Mouse (Mus musculus) hindbrain, postnatal 0 days (tissue): ENCODE data around the gene Ap5z1. TPM values are rescaled to one million over a fixed set of nuclear protein-coding genes. Genes with fewer than 3 reads are reported as not detected.

Experiments used
- ATAC-seq: fragments of 200-750 bp; cut with Nextera tagmentation; 2 replicates; pipeline ENCODE4 v1.8.0; 2017; ENCODE audit warnings: mild to moderate bottlenecking, moderate TSS enrichment, moderate library complexity
- DNase-seq: peaks from one replicate; pipeline ENCODE4 v3.0.0-alpha.2; 2015; ENCODE audit warnings: low spot score
- H3K27ac ChIP-seq: fragments of 300-500 bp; sonication (generic); 2 replicates; pipeline ENCODE4 v1.5.1; 2014; ENCODE audit warnings: mild to moderate bottlenecking
- H3K27me3 ChIP-seq: fragments of 300-500 bp; sonication (generic); 2 replicates; pipeline ENCODE4 v1.6.1; 2014; ENCODE audit warnings: low read length, mixed read lengths; ENCODE audit not compliant: insufficient read depth
- H3K36me3 ChIP-seq: fragments of 300-500 bp; sonication (generic); 2 replicates; pipeline ENCODE4 v1.6.1; 2014; ENCODE audit warnings: low read length, mixed read lengths; ENCODE audit not compliant: insufficient read depth
- H3K4me1 ChIP-seq: fragments of 300-500 bp; sonication (generic); 2 replicates; pipeline ENCODE4 v1.6.1; 2014; ENCODE audit warnings: antibody characterized with exemption, low read length, mixed read lengths; ENCODE audit not compliant: insufficient read depth
- H3K4me2 ChIP-seq: fragments of 300-500 bp; sonication (generic); 2 replicates; pipeline ENCODE4 v1.6.1; 2014; ENCODE audit warnings: low read depth, mild to moderate bottlenecking, low read length, moderate library complexity, mixed read lengths
- H3K4me3 ChIP-seq: fragments of 300-500 bp; sonication (generic); 2 replicates; pipeline ENCODE4 v1.5.1; 2014; ENCODE audit warnings: low read length
- H3K9ac ChIP-seq: fragments of 300-500 bp; sonication (generic); replicated peaks from 2 replicates; pipeline ENCODE4 v1.6.1; 2014; ENCODE audit warnings: mild to moderate bottlenecking, low read length, moderate library complexity, mixed read lengths
- H3K9me3 ChIP-seq: fragments of 300-500 bp; sonication (generic); 2 replicates; pipeline ENCODE4 v1.6.1; 2016; ENCODE audit warnings: low read length, mixed read lengths
- CTCF ChIP-seq: IDR thresholded peaks from 2 replicates; pipeline ENCODE4 v1.5.1; 2016; ENCODE audit warnings: antibody characterized with exemption, control low read depth, low read depth
- WGBS: fragments of 180-500 bp; shearing (Covaris S2); extraction: QIAGEN DNeasy Blood & Tissue Kit; methylation state at CpG from one replicate; pipeline ENCODE4 v1.1.7; 2014; 5-methylcytosine and 5-hydroxymethylcytosine counted together
- polyA plus RNA-seq: library from polyadenylated mRNA; unstranded; fragments of >200 nt; fragmentation: Nextera tagmentation; extraction: Ambion mirVana; gene quantifications from 2 replicates; pipeline ENCODE4 v1.2.1, GENCODE M21; 2015
- total RNA-seq: library from RNA; depleted of rRNA; stranded (reverse); fragments of >200 nt; gene quantifications from 2 replicates; pipeline ENCODE4 v1.2.3, GENCODE M21; 2014

Ap5z1 gene
- total and polyA plus RNA-seq, 2 experiments from 2014 or later: 7.5 to 22.1 TPM

DNA sequence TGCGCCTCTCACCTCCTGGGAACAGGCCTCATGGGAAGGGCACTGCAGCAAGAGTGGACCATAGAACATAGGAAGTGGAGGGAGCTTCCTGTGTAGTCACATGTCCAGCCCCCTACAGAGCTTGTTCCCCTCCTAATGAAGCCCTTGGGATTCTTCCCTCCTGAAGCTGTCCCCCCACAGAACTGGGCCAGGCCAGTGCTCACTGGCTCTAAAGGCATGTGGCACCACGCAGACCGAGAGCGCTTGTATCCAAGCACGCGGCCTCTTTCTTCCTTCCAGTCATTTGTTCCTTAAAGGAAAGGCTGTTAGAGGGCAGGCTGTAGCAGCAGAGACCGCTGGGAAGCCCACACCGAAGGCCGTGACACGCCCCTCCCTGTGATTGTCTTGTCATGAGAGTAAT is 35.9 kb upstream of the Ap5z1 start:
- WGBS: 35% methylated on average over 10 of the region's 10 CpGs

GRCm38 (mm10) chr5:142428691-142429090 is 35.1 kb upstream of the Ap5z1 start:
- 66% methylated on average over 6 of the region's 6 CpGs for WGBS
- peaks cover 12% of the 10 kb centered on the region; the same call in 1 of the 2 replicates for H3K4me1 ChIP-seq

More for the DNA sequence above, 35.9 kb upstream of the Ap5z1 start:
- Histone ChIP-seq H3K9ac (no peak overlapping the region), H3K9me3 (no peaks in the 10 kb centered on the region), H3K4me2 (no peak overlapping the region), H3K4me3 (no peak overlapping the region), H3K27ac (no peak overlapping the region), H3K4me1 (peaks cover 12% of the 10 kb centered on the region; the same call in 1 of the 2 replicates), H3K27me3 (no peaks in the 10 kb centered on the region), H3K36me3 (no peaks in the 10 kb centered on the region)
- no peak for DNase-seq
- no peak for ATAC-seq
- no peak for TF ChIP-seq CTCF

GRCm38 (mm10) chr5:142431029-142431428 is 32.7 kb upstream of the Ap5z1 start:
- Histone ChIP-seq H3K36me3 (peaks cover 7% of the 10 kb centered on the region), H3K4me2 (no peak overlapping the region), H3K27ac (no peak overlapping the region; the same call in 1 of the 2 replicates), H3K27me3 (no peaks in the 10 kb centered on the region), H3K9ac (no peak overlapping the region), H3K9me3 (no peaks in the 10 kb centered on the region), H3K4me1 (peaks cover 4% of the 10 kb centered on the region; the same call in 1 of the 2 replicates), H3K4me3 (no peak overlapping the region)
- DNase-seq (no peak), ATAC-seq (no peak)
- TF ChIP-seq CTCF: no peak
- WGBS: 73% methylated on average over 12 of the region's 12 CpGs

More at GRCm38 (mm10) chr5:142428691-142429090, 35.1 kb upstream of the Ap5z1 start:
- DNase-seq: no peak
- Histone ChIP-seq H3K27ac (no peak overlapping the region), H3K27me3 (no peaks in the 10 kb centered on the region), H3K4me2 (no peak overlapping the region), H3K9ac (no peak overlapping the region), H3K9me3 (no peaks in the 10 kb centered on the region), H3K4me3 (no peak overlapping the region), H3K36me3 (no peaks in the 10 kb centered on the region)
- TF ChIP-seq CTCF: no peak
- no peak for ATAC-seq

DNA sequence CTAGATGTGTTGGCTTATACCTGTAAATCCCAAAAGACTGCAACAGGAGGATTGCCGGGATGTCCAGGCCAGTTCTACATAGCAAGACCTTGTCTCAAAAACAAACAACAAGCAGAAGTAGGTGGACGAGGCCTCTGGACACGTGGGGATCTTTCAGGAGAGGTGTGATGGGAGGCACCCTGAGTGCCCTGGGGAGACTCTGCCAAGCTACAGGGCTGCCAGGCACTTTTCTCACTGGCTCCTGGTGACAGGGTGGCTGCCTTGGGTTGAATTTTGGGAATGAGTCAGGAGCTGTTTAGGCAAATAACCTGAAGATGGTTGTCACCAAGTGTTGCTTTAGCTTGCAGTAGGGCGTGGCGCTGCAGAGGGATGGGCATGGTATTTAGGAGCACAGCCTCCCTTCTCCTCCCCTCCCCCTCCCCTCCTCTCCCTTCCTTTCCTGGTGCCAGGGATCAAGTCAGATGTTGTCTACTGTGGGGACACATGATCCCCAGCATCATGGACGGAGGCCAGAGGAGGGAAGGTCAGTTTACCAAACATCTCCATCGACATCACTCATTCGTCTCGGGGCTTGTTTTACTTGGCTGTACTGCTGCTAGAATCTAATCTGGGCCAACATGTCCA is 31.8 kb upstream of the Ap5z1 start:
- Histone ChIP-seq H3K4me3 (no peak overlapping the region), H3K36me3 (peaks cover 11% of the 10 kb centered on the region), H3K9ac (no peak overlapping the region), H3K9me3 (no peaks in the 10 kb centered on the region), H3K27ac (no peak overlapping the region), H3K27me3 (no peaks in the 10 kb centered on the region), H3K4me2 (no peak overlapping the region), H3K4me1 (peaks cover 4% of the 10 kb centered on the region; the same call in 1 of the 2 replicates)
- no peak for DNase-seq
- ATAC-seq: no peak
- 69% methylated on average over 9 of the region's 9 CpGs for WGBS
- TF ChIP-seq CTCF: no peak

- no peak for DNase-seq
- Histone ChIP-seq H3K9ac (no peak overlapping the region), H3K4me3 (no peak overlapping the region), H3K4me2 (no peak overlapping the region), H3K27me3 (no peaks in the 10 kb centered on the region), H3K36me3 (peaks cover 13% of the 10 kb centered on the region), H3K4me1 (peaks cover 4% of the 10 kb centered on the region; the same call in 1 of the 2 replicates), H3K9me3 (no peaks in the 10 kb centered on the region), H3K27ac (no peak overlapping the region)
- ATAC-seq: no peak
- WGBS: 73% methylated on average over 4 of the region's 4 CpGs
- no peak for TF ChIP-seq CTCF
These were observed 31.0 kb upstream of the Ap5z1 start for GRCm38 (mm10) chr5:142432695-142433094.

DNA sequence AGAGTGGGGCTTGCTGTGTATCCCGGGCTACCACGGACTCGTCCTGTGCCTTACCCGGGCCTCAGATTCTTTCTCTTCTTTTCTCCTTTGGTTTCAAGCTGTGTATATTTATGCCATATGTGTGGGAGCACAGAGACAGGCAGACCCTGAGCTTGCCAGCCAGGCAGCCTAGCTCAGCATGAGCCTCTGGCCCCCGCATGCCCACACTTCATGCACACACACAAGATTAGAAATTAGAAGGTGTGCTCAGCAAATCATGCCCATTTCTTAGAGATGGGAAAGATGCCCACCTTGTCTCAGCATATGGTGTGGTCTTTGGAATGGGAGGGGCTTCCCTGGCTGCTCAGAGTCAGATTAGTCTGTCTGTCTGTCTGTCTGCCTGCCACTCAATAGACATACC is 29.7 kb upstream of the Ap5z1 start:
- Histone ChIP-seq H3K4me1 (no peaks in the 10 kb centered on the region), H3K9ac (no peak overlapping the region), H3K4me3 (no peak overlapping the region), H3K36me3 (peaks cover 15% of the 10 kb centered on the region), H3K27me3 (no peaks in the 10 kb centered on the region), H3K9me3 (no peaks in the 10 kb centered on the region), H3K4me2 (no peak overlapping the region), H3K27ac (no peak overlapping the region)
- TF ChIP-seq CTCF: no peak
- ATAC-seq (peak; percentile 25; the same call in 1 of the 2 replicates), DNase-seq (no peak)
- 46% methylated on average over 5 of the region's 5 CpGs for WGBS

- Histone ChIP-seq H3K4me1 (peaks cover 4% of the 10 kb centered on the region), H3K4me3 (no peak overlapping the region), H3K9ac (no peak overlapping the region), H3K9me3 (no peaks in the 10 kb centered on the region), H3K36me3 (peaks cover 15% of the 10 kb centered on the region), H3K4me2 (no peak overlapping the region), H3K27ac (no peak overlapping the region), H3K27me3 (no peaks in the 10 kb centered on the region)
- ATAC-seq: no peak
- WGBS: 97% methylated on average over 15 of the region's 15 CpGs
- no peak for DNase-seq
- no peak for TF ChIP-seq CTCF
These were observed 28.0 kb upstream of the Ap5z1 start for GRCm38 (mm10) chr5:142435736-142436135.
